Mouse (Mus musculus): ENCODE results near the gene Ak5.

- TF ChIP-seq CTCF (IDR thresholded peaks at IDR 0.05; ENCODE audit: borderline replicate concordance, insufficient read depth, low read depth, low read length) (no peak), POLR2A (IDR thresholded peaks at IDR 0.05; ENCODE audit: borderline replicate concordance, insufficient read depth, low read length) (no peak)
Measured at GRCm38 (mm10) chr3:152488964-152489363, 179.2 kb downstream of the Ak5 start.
